Mouse (Mus musculus) heart, postnatal 14 days (tissue): ENCODE measurements around the gene Pwwp2a. TPM values are rescaled to one million over a fixed set of nuclear protein-coding genes. Genes with fewer than 3 reads are reported as not detected.

Source experiments
- DNase-seq, 2 experiments: peaks; one replicate each; pipeline ENCODE4 v3.0.0; 2021 to 2022
- intact Hi-C: fragments of 180-260 bp; cut with DNase I; formaldehyde crosslinking; loops from one replicate; pipeline ENCODE4 v1.15.1; 2025
- total RNA-seq, 2 experiments: library from RNA; stranded (reverse); gene quantifications; 2 replicates each; pipeline ENCODE4 v1.2.3; 2021

Gene Pwwp2a
- total RNA-seq, 2 experiments from 2014 or later = 26.1 to 27.7 TPM

- no peak for DNase-seq
- intact Hi-C loops = no loop called here
Observed at GRCm38 (mm10) chr11:43712178-43712577, 30.4 kb downstream of the Pwwp2a start.

- intact Hi-C loops = no loop called here
- no peak for DNase-seq
Observed at GRCm38 (mm10) chr11:43723411-43723810, 41.6 kb downstream of the Pwwp2a start.

- intact Hi-C loops = no loop called here
Observed at GRCm38 (mm10) chr11:43727796-43728195, 46.0 kb downstream of the Pwwp2a start.

GRCm38 (mm10) chr11:43728737-43729301, 47.0 kb downstream of the Pwwp2a start:
- intact Hi-C loops = no loop called here
- DNase-seq = no peak

More at GRCm38 (mm10) chr11:43727796-43728195, 46.0 kb downstream of the Pwwp2a start:
- no peak for DNase-seq

- DNase-seq = peak; percentile 95 to 98
- intact Hi-C loops = loop anchor here (5.0 kb wide), 1 partner anchor 310 kb away; no protein-coding TSS in a partner anchor
Observed at GRCm38 (mm10) chr11:43747233-43748226, 65.7 kb downstream of the Pwwp2a start, which contains the start of gene Ttc1. Gene Ttc1, minus strand, starts transcription at chr11:43748008.

GRCm38 (mm10) chr11:43751542-43751941, 69.7 kb downstream of the Pwwp2a start:
- intact Hi-C loops = no loop called here
- no peak for DNase-seq

GRCm38 (mm10) chr11:43754568-43754967, 72.8 kb downstream of the Pwwp2a start:
- DNase-seq = no peak
- intact Hi-C loops = no loop called here

GRCm38 (mm10) chr11:43755411-43755810, 73.6 kb downstream of the Pwwp2a start:
- no peak for DNase-seq
- intact Hi-C loops = no loop called here

GRCm38 (mm10) chr11:43758436-43758835, 76.6 kb downstream of the Pwwp2a start:
- intact Hi-C loops = no loop called here
- peak in 1 of 2 experiments; percentile 23 for DNase-seq

- intact Hi-C loops = loop anchor here (1.0 to 2.0 kb wide), 2 partner anchors 564 to 686 kb away; no protein-coding TSS in a partner anchor
- DNase-seq = peak; percentile 74 to 83
Observed at GRCm38 (mm10) chr11:43766922-43767648, 85.3 kb downstream of the Pwwp2a start.

- no peak for DNase-seq
- intact Hi-C loops = loop anchor here (1.0 to 2.0 kb wide), 2 partner anchors 564 to 685 kb away; no protein-coding TSS in a partner anchor
Observed at GRCm38 (mm10) chr11:43767749-43768148, 86.0 kb downstream of the Pwwp2a start.

GRCm38 (mm10) chr11:43770110-43770509, 88.3 kb downstream of the Pwwp2a start:
- DNase-seq = no peak
- intact Hi-C loops = no loop called here

Other genes with a start within 250 kb of the Pwwp2a start
- gene Slu7, start 248.3 kb upstream of the Pwwp2a start, total RNA-seq = 10 to 100 TPM; 28.4 to 29.0 TPM
- 1 to 10 TPM; 10.0 TPM for gene C1qtnf2, start 207.7 kb upstream of the Pwwp2a start, total RNA-seq
- gene Ccnjl, start 153.2 kb upstream of the Pwwp2a start, total RNA-seq = 1 to 10 TPM; 7.4 to 8.5 TPM
- 1 to 10 TPM; 1.2 to 1.6 TPM for gene 4933415A04Rik, start 95.0 kb upstream of the Pwwp2a start, total RNA-seq
- not detected for gene Fabp6, start 80.5 kb upstream of the Pwwp2a start, total RNA-seq
- gene Ttc1, start 66.0 kb downstream of the Pwwp2a start, total RNA-seq = 10 to 100 TPM; 43.6 to 48.4 TPM
- gene Adra1b, start 219.2 kb downstream of the Pwwp2a start, total RNA-seq = 10 to 100 TPM; 43.7 to 47.6 TPM